Mouse (Mus musculus): ENCODE measurements around the gene 4930523C07Rik.

The 4930523C07Rik gene

GRCm38 (mm10) chr1:160100996-160101395 is 56.8 kb downstream of the 4930523C07Rik start:
- DNase-seq (ENCODE audit: low spot score): no peak

- DNase-seq (ENCODE audit: low spot score): no peak
These were observed 61.2 kb downstream of the 4930523C07Rik start for GRCm38 (mm10) chr1:160105426-160105825.

- DNase-seq (ENCODE audit: low spot score): no peak
These were observed 64.4 kb downstream of the 4930523C07Rik start for GRCm38 (mm10) chr1:160108604-160109003.

- no peak for DNase-seq (ENCODE audit: low spot score)
These were observed 79.8 kb downstream of the 4930523C07Rik start for GRCm38 (mm10) chr1:160123957-160124356.
